Mouse (Mus musculus) embryonic fibroblast, embryonic 13.5 days (primary cell): Measurements from ENCODE around the gene Vmn1r197.

Experiments
- CTCF ChIP-seq: IDR thresholded peaks from 2 replicates; pipeline ENCODE4 v1.5.1; 2011; ENCODE audit warnings: mild to moderate bottlenecking, control low read depth, low read length, moderate library complexity, borderline replicate concordance; ENCODE audit not compliant: insufficient read depth
- POLR2A ChIP-seq: IDR thresholded peaks from 2 replicates; pipeline ENCODE4 v1.6.1; 2011; ENCODE audit warnings: low read depth, mild to moderate bottlenecking, control low read depth, low read length, moderate library complexity

DNA sequence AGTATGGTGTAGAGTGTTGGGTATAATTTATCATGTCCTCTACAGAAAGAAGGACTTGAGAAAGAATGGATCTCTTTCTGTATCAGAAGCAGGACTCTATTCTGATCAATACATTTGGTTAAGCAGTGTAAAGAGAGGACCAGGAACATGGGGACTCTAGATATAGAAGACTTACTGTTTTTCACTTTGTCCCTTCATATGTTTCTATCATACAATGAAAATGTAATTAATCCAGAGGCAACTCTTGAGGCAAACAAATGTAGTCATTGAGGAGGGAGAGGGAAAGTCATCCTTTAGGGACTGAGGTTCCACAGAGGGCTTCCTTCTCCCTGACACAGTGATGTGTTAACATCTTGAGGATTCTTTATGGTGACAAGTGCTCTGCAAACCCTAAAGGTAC, at the start of gene Vmn1r197:
- no peak for TF ChIP-seq CTCF
- no peak for TF ChIP-seq POLR2A
